Mouse (Mus musculus) liver, postnatal 0 days (tissue): ENCODE data around the gene Ovch2. TPM values are rescaled to one million over a fixed set of nuclear protein-coding genes. Genes with fewer than 3 reads are reported as not detected.

ENCODE experiments used
- ATAC-seq: fragments of 200-750 bp; cut with Nextera tagmentation; 2 replicates; pipeline ENCODE4 v1.8.0; 2017; ENCODE audit warnings: mild to moderate bottlenecking, moderate library complexity
- DNase-seq: peaks from one replicate; pipeline ENCODE4 v3.0.0-alpha.2; 2016
- H3K27ac ChIP-seq: fragments of 300-500 bp; sonication (generic); 2 replicates; pipeline ENCODE4 v1.5.1; 2014; ENCODE audit warnings: antibody characterized with exemption, moderate library complexity, mild to moderate bottlenecking, low read depth
- H3K27me3 ChIP-seq: fragments of 300-500 bp; sonication (generic); 2 replicates; pipeline ENCODE4 v1.6.1; 2014; ENCODE audit warnings: low read length, control low read depth, mixed read lengths; ENCODE audit not compliant: insufficient read depth
- H3K36me3 ChIP-seq: fragments of 300-500 bp; sonication (generic); replicated peaks from 2 replicates; pipeline ENCODE4 v1.6.1; 2014; ENCODE audit warnings: mild to moderate bottlenecking, control low read depth, low read length, moderate library complexity, mixed read lengths; ENCODE audit not compliant: insufficient read depth
- H3K4me1 ChIP-seq: fragments of 300-500 bp; sonication (generic); 2 replicates; pipeline ENCODE4 v1.6.1; 2014; ENCODE audit warnings: antibody characterized with exemption, mild to moderate bottlenecking, control low read depth; ENCODE audit not compliant: insufficient read depth
- H3K4me2 ChIP-seq: fragments of 300-500 bp; sonication (generic); 2 replicates; pipeline ENCODE4 v1.6.1; 2014; ENCODE audit warnings: low read depth, mild to moderate bottlenecking, low read length, moderate library complexity, mixed read lengths
- H3K4me3 ChIP-seq: fragments of 300-500 bp; sonication (generic); 2 replicates; pipeline ENCODE4 v1.5.1; 2014; ENCODE audit warnings: low read depth, low read length
- H3K9ac ChIP-seq: fragments of 300-500 bp; sonication (generic); replicated peaks from 2 replicates; pipeline ENCODE4 v1.6.1; 2014; ENCODE audit warnings: mild to moderate bottlenecking, moderate library complexity
- H3K9me3 ChIP-seq: fragments of 300-500 bp; sonication (generic); 2 replicates; pipeline ENCODE4 v1.6.1; 2016; ENCODE audit warnings: mild to moderate bottlenecking, control low read depth, low read length, mixed read lengths
- CTCF ChIP-seq: sonication (generic); IDR thresholded peaks from 2 replicates; pipeline ENCODE4 v1.5.1; 2016; ENCODE audit warnings: antibody characterized with exemption, low read depth
- EP300 ChIP-seq: IDR thresholded peaks from 2 replicates; pipeline ENCODE4 v1.6.1; 2016; ENCODE audit warnings: antibody characterized with exemption, low read depth, mild to moderate bottlenecking
- WGBS: fragments of 180-500 bp; shearing (Covaris S2); extraction: QIAGEN DNeasy Blood & Tissue Kit; methylation state at CpG from one replicate; pipeline ENCODE4 v1.1.7; 2014; ENCODE audit not compliant: insufficient replicate concordance; 5-methylcytosine and 5-hydroxymethylcytosine counted together
- polyA plus RNA-seq: library from polyadenylated mRNA; unstranded; fragments of >200 nt; fragmentation: Nextera tagmentation; extraction: Ambion mirVana; gene quantifications from 2 replicates; pipeline ENCODE4 v1.2.1, GENCODE M21; 2015

The Ovch2 gene
- polyA plus RNA-seq, 1 experiment from 2014 or later: not detected

- Histone ChIP-seq H3K9me3 (no peaks in the 10 kb centered on the region), H3K4me1 (no peaks in the 10 kb centered on the region), H3K4me2 (no peak overlapping the region), H3K4me3 (no peak overlapping the region), H3K9ac (no peak overlapping the region), H3K27me3 (no peaks in the 10 kb centered on the region), H3K36me3 (peaks cover 12% of the 10 kb centered on the region), H3K27ac (no peak overlapping the region)
- ATAC-seq: 0 out of 2 replicates have a peak, but pooled peaks have one; percentile 33
- 5% methylated on average over 2 of the region's 2 CpGs for WGBS
- TF ChIP-seq CTCF (peak; percentile 86), EP300 (no peak)
- DNase-seq: peak; percentile 67
Observed at GRCm38 (mm10) chr7:107747954-107748353, 53.1 kb downstream of the Ovch2 start.

- Histone ChIP-seq H3K4me1 (no peaks in the 10 kb centered on the region), H3K9me3 (no peaks in the 10 kb centered on the region), H3K27ac (no peak overlapping the region), H3K27me3 (no peaks in the 10 kb centered on the region), H3K4me3 (no peak overlapping the region), H3K36me3 (peaks cover 14% of the 10 kb centered on the region), H3K9ac (no peak overlapping the region), H3K4me2 (no peak overlapping the region)
- no peak for TF ChIP-seq CTCF
- no peak for DNase-seq
- 71% methylated on average over 9 of the region's 9 CpGs for WGBS
- ATAC-seq: no peak
Observed at GRCm38 (mm10) chr7:107747476-107747875, 53.5 kb downstream of the Ovch2 start.

- Histone ChIP-seq H3K9ac (no peak overlapping the region), H3K27me3 (no peaks in the 10 kb centered on the region), H3K4me1 (no peaks in the 10 kb centered on the region), H3K9me3 (no peaks in the 10 kb centered on the region), H3K27ac (no peak overlapping the region), H3K4me2 (no peak overlapping the region), H3K4me3 (no peak overlapping the region), H3K36me3 (peaks cover 18% of the 10 kb centered on the region)
- ATAC-seq: no peak
- no peak for TF ChIP-seq CTCF
- DNase-seq: no peak
- WGBS: 75% methylated on average over 8 of the region's 8 CpGs
Observed at GRCm38 (mm10) chr7:107746036-107746435, 55.0 kb downstream of the Ovch2 start.

GRCm38 (mm10) chr7:107745111-107745510 is 55.9 kb downstream of the Ovch2 start:
- WGBS: 65% methylated on average over 2 of the region's 2 CpGs
- DNase-seq (no peak), ATAC-seq (no peak)
- Histone ChIP-seq H3K9me3 (no peaks in the 10 kb centered on the region), H3K9ac (no peak overlapping the region), H3K4me3 (no peak overlapping the region), H3K27ac (no peak overlapping the region), H3K27me3 (no peaks in the 10 kb centered on the region), H3K4me1 (no peaks in the 10 kb centered on the region), H3K4me2 (no peak overlapping the region), H3K36me3 (peaks cover 21% of the 10 kb centered on the region)
- TF ChIP-seq CTCF: no peak
- no peak for TF ChIP-seq EP300

GRCm38 (mm10) chr7:107744454-107744853 is 56.6 kb downstream of the Ovch2 start:
- Histone ChIP-seq H3K4me3 (no peak overlapping the region), H3K4me2 (no peak overlapping the region), H3K36me3 (peaks cover 21% of the 10 kb centered on the region), H3K4me1 (no peaks in the 10 kb centered on the region), H3K9me3 (no peaks in the 10 kb centered on the region), H3K9ac (no peak overlapping the region), H3K27ac (no peak overlapping the region), H3K27me3 (no peaks in the 10 kb centered on the region)
- WGBS: 81% methylated on average over 4 of the region's 4 CpGs
- ATAC-seq: no peak
- peak; percentile 4 for DNase-seq
- TF ChIP-seq EP300 (no peak), CTCF (no peak)

GRCm38 (mm10) chr7:107742963-107743465 is 58.0 kb downstream of the Ovch2 start:
- peaks cover 21% of the 10 kb centered on the region for H3K36me3 ChIP-seq
- H3K9me3 ChIP-seq: no peaks in the 10 kb centered on the region
- no peak overlapping the region for H3K4me3 ChIP-seq
- WGBS: 83% methylated on average over 10 of the region's 10 CpGs
- DNase-seq: no peak
- ATAC-seq: no peak
- H3K4me2 ChIP-seq: no peak overlapping the region
- TF ChIP-seq CTCF: no peak
- TF ChIP-seq EP300: no peak
- H3K27me3 ChIP-seq: no peaks in the 10 kb centered on the region
- no peak overlapping the region for H3K27ac ChIP-seq
- H3K4me1 ChIP-seq: no peaks in the 10 kb centered on the region
- H3K9ac ChIP-seq: no peak overlapping the region

- DNase-seq (no peak), ATAC-seq (no peak)
- no peaks in the 10 kb centered on the region for H3K27me3 ChIP-seq
- no peak overlapping the region for H3K4me3 ChIP-seq
- peaks cover 16% of the 10 kb centered on the region for H3K36me3 ChIP-seq
- TF ChIP-seq EP300: no peak
- peak; percentile 25; the same call in 1 of the 2 replicates for TF ChIP-seq CTCF
- H3K4me2 ChIP-seq: no peak overlapping the region
- H3K9me3 ChIP-seq: no peaks in the 10 kb centered on the region
- H3K4me1 ChIP-seq: no peaks in the 10 kb centered on the region
- H3K9ac ChIP-seq: no peak overlapping the region
- H3K27ac ChIP-seq: no peak overlapping the region
- WGBS: 37% methylated on average over 2 of the region's 2 CpGs
Observed at GRCm38 (mm10) chr7:107738726-107739125, 62.3 kb downstream of the Ovch2 start.
